Mouse (Mus musculus) spleen, adult 2 months (tissue): ENCODE measurements at regions not wholly inside any gene's neighbourhood (a gene's known extent, or its start where the extent isn't known, plus 50 kb on each side); places are given as distances from the start of the nearest gene placed in this dataset.

Experiments
- CTCF ChIP-seq: fragments of 200-500 bp; IDR thresholded peaks from 2 replicates; pipeline ENCODE4 v1.5.1; 2011; ENCODE audit warnings: mild to moderate bottlenecking, inconsistent platforms; ENCODE audit not compliant: insufficient read depth, insufficient read length, insufficient replicate concordance; ENCODE audit errors: extremely low read depth
- POLR2A ChIP-seq: fragments of 200-500 bp; IDR thresholded peaks from 2 replicates; pipeline ENCODE4 v1.6.1; 2011; ENCODE audit warnings: low read depth, low read length, inconsistent platforms

DNA sequence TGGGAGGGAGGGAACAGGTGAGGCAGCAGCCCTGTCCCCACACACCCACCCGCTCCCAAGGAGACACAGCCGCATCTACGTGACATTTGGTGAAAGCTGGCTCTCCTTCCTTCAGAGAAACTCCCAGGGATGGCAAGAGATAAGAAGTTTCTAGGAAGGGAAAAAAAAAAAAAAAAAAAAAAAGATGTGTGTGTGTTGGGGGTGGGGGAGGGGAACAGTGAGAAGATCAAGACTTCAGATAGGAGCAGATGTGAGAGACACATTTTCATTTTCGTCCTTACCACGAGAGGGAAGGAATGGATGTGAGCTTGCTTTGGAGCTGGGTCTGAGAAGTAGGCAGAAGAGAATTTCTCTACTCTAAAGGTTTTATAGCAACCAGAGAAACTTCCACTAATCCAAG, 91.4 kb downstream of the Cd24a start:
- TF ChIP-seq CTCF (no peak), POLR2A (no peak)
